Comparison of ENCODE assay signal across 19 mouse cellular contexts in genomic region chr5:43052668-43053067, GRCm38 (mm10).
A peak's percentile ranks its signal among the peaks of the same experiment; 100 is the strongest.
DNase-seq lines count a peak whose midpoint lies in the region; ATAC-seq and TF ChIP-seq lines count a peak whose summit lies in the region.
"Had no signal": no experiment of that assay in that cellular context is flagged by ENCODE, and none has a peak within 500 bp of the region (broad histone marks: within the 10 kb centered on the region; RNA-seq: fewer than 3 reads in every experiment).

No protein-coding gene starts in this region.

- no peak for ATAC-seq in kidney, embryonic 15.5 days (replicated peaks; ENCODE audit: low FRiP score)
- peak; percentile 84 for ATAC-seq in liver, postnatal 0 days
- ATAC-seq: hindbrain, postnatal 0 days had no signal

- H3K36me3 ChIP-seq in kidney, embryonic 15.5 days: no peaks in the 10 kb centered on the region
- no peaks in the 10 kb centered on the region for H3K36me3 ChIP-seq in liver, postnatal 0 days (replicated peaks; ENCODE audit: insufficient read depth, low read length)
- H3K36me3 ChIP-seq: heart, embryonic 15.5 days had no signal

- no peak overlapping the region for H3K4me3 ChIP-seq in kidney, embryonic 15.5 days (replicated peaks)
- no peak overlapping the region for H3K4me3 ChIP-seq in liver, postnatal 0 days (ENCODE audit: low read depth, low read length)
- H3K4me3 ChIP-seq: heart, adult 2 months; heart, embryonic 15.5 days had no signal

- no peak for TF ChIP-seq CTCF in liver, postnatal 0 days (IDR thresholded peaks at IDR 0.05; ENCODE audit: low read depth)

- peak; percentile 42 for DNase-seq in kidney, adult 18-20 months
- peak; percentile 56 for DNase-seq in A20 (ENCODE audit: low read depth, low spot score)
- DNase-seq in kidney, adult 9 months: peak; percentile 66
- no peak for DNase-seq in liver, postnatal 0 days
- no peak for DNase-seq in spleen, postnatal 4 days (ENCODE audit: low spot score in 2 of 2)
- DNase-seq in B cell, adult 2 months: no peak
- DNase-seq in right cerebral cortex, postnatal 36 days (ENCODE audit: low spot score in 2 of 2): no peak
- DNase-seq: adrenal gland, adult 2 months; cerebellum, adult 2 months; cerebellum, postnatal 36 days; heart, adult 2 months; heart, postnatal 4 days; retina, postnatal 1 day; right cerebral cortex, postnatal 4 days; thymus, postnatal 36 days had no signal

- H3K27me3 ChIP-seq in kidney, embryonic 15.5 days: no peaks in the 10 kb centered on the region
- H3K27me3 ChIP-seq in liver, postnatal 0 days (ENCODE audit: insufficient read depth, low read length): no peaks in the 10 kb centered on the region
- H3K27me3 ChIP-seq: heart, embryonic 15.5 days had no signal

- no peaks in the 10 kb centered on the region for H3K4me1 ChIP-seq in kidney, embryonic 15.5 days
- peaks cover 9% of the 10 kb centered on the region for H3K4me1 ChIP-seq in liver, postnatal 0 days (ENCODE audit: insufficient read depth)

- no peak overlapping the region for H3K4me2 ChIP-seq in kidney, embryonic 15.5 days
- no peak overlapping the region for H3K4me2 ChIP-seq in liver, postnatal 0 days (ENCODE audit: low read depth, low read length)
- H3K4me2 ChIP-seq: heart, embryonic 15.5 days; midbrain, embryonic 11.5 days had no signal

- TF ChIP-seq EP300 in liver, postnatal 0 days (IDR thresholded peaks at IDR 0.05; ENCODE audit: low read depth): peak; percentile 39; the same call in 1 of the 2 replicates

- H3K27ac ChIP-seq in kidney, embryonic 15.5 days: no peak overlapping the region
- H3K27ac ChIP-seq in liver, postnatal 0 days (ENCODE audit: low read depth): peak overlapping the region; percentile 57
- H3K27ac ChIP-seq: heart, adult 2 months; heart, embryonic 15.5 days; hindbrain, postnatal 0 days had no signal

- WGBS in kidney, embryonic 15.5 days: 52% methylated on average over 1 of the region's 1 CpGs
- 32% methylated on average over 1 of the region's 1 CpGs for WGBS in liver, postnatal 0 days (ENCODE audit: insufficient replicate concordance)

- no peak overlapping the region for H3K9ac ChIP-seq in kidney, embryonic 15.5 days
- H3K9ac ChIP-seq in liver, postnatal 0 days (replicated peaks): no peak overlapping the region
- H3K9ac ChIP-seq: heart, embryonic 15.5 days had no signal

- H3K9me3 ChIP-seq in kidney, embryonic 15.5 days (replicated peaks): no peaks in the 10 kb centered on the region
- no peaks in the 10 kb centered on the region for H3K9me3 ChIP-seq in liver, postnatal 0 days (ENCODE audit: low read length)
- H3K9me3 ChIP-seq: heart, embryonic 15.5 days had no signal

Comparison
In these comparisons a context has a peak if more than half of its experiments do, and no peak if none do; other contexts are left out.
1. DNase-seq: peak in kidney, adult 18-20 months (single experiment), A20 (single experiment) and kidney, adult 9 months (single experiment); none in liver, postnatal 0 days (single experiment), spleen, postnatal 4 days (0 of 2), B cell, adult 2 months (0 of 2) and right cerebral cortex, postnatal 36 days (0 of 2).